Mouse (Mus musculus) stomach, postnatal 0 days (tissue): Measurements from ENCODE around the gene Otub2.

Source experiments
- CTCF ChIP-seq: IDR thresholded peaks from 2 replicates; pipeline ENCODE4 v1.5.1; 2016; ENCODE audit warnings: antibody characterized with exemption, low read depth, mild to moderate bottlenecking, moderate library complexity
- EP300 ChIP-seq: optimal IDR thresholded peaks from 2 replicates; pipeline ENCODE3; 2016; ENCODE audit warnings: antibody characterized with exemption

- no peak for TF ChIP-seq CTCF
- no peak for TF ChIP-seq EP300
Measured at GRCm38 (mm10) chr12:103358951-103359801, 29.3 kb upstream of the Otub2 start.
